Mouse (Mus musculus): ENCODE results near the gene Kcnip4. TPM values are rescaled to one million over a fixed set of nuclear protein-coding genes. Genes with fewer than 3 reads are reported as not detected.

The Kcnip4 gene
- total and polyA plus RNA-seq, 2 experiments from 2014 or later: 22.6 to 30.1 TPM

GRCm38 (mm10) chr5:49268807-49269206 lies 255.9 kb downstream of the Kcnip4 start:
- no peak overlapping the region for H3K4me3 ChIP-seq (ENCODE audit: low read depth, low read length)
- WGBS: 83% methylated on average over 8 of the region's 8 CpGs
- no peaks in the 10 kb centered on the region for H3K4me1 ChIP-seq (ENCODE audit: insufficient read depth, low read length)
- H3K27ac ChIP-seq (ENCODE audit: low read depth, low read length): no peak overlapping the region
- no peak overlapping the region for H3K4me2 ChIP-seq (ENCODE audit: low read depth, low read length, poor library complexity, severe bottlenecking)
- DNase-seq (ENCODE audit: low spot score) (no peak), ATAC-seq (ENCODE audit: low FRiP score) (no peak)
- H3K36me3 ChIP-seq (ENCODE audit: insufficient read depth, low read length): no peaks in the 10 kb centered on the region
- H3K27me3 ChIP-seq (ENCODE audit: insufficient read depth, low read length): no peaks in the 10 kb centered on the region
- no peak overlapping the region for H3K9ac ChIP-seq (replicated peaks; ENCODE audit: low read length, poor library complexity, severe bottlenecking)
- no peak for TF ChIP-seq CTCF (IDR thresholded peaks at IDR 0.05)
- no peaks in the 10 kb centered on the region for H3K9me3 ChIP-seq (ENCODE audit: low read length)

DNA sequence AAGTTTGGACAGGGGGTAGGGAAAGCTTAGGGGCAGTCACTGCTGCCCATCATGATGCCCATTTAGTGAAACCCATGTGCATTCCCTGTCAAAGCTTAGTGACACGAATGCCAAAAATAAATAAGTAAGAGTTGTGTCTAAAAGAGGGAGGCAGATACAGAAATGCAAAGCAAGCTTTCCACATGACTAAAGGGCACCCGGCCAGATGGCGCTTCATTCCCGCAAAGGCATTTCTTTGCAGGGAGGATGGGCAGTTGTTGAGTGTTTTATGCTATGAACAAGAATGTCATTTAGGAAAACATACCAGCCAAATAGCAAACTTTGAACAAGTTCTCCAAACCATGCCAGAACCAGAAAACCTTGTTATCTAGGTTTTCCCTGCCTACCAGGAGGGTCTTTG lies 265.4 kb downstream of the Kcnip4 start:
- Histone ChIP-seq H3K36me3 (ENCODE audit: insufficient read depth, low read length) (no peaks in the 10 kb centered on the region), H3K27ac (ENCODE audit: low read depth, low read length) (no peak overlapping the region), H3K4me3 (ENCODE audit: low read depth, low read length) (no peak overlapping the region), H3K4me1 (ENCODE audit: insufficient read depth, low read length) (no peaks in the 10 kb centered on the region), H3K27me3 (ENCODE audit: insufficient read depth, low read length) (no peaks in the 10 kb centered on the region), H3K9me3 (ENCODE audit: low read length) (no peaks in the 10 kb centered on the region), H3K9ac (replicated peaks; ENCODE audit: low read length, poor library complexity, severe bottlenecking) (no peak overlapping the region), H3K4me2 (ENCODE audit: low read depth, low read length, poor library complexity, severe bottlenecking) (no peak overlapping the region)
- no peak for TF ChIP-seq CTCF (IDR thresholded peaks at IDR 0.05)
- WGBS: 86% methylated on average over 4 of the region's 4 CpGs
- ATAC-seq (ENCODE audit: low FRiP score) (no peak), DNase-seq (ENCODE audit: low spot score) (no peak)

DNA sequence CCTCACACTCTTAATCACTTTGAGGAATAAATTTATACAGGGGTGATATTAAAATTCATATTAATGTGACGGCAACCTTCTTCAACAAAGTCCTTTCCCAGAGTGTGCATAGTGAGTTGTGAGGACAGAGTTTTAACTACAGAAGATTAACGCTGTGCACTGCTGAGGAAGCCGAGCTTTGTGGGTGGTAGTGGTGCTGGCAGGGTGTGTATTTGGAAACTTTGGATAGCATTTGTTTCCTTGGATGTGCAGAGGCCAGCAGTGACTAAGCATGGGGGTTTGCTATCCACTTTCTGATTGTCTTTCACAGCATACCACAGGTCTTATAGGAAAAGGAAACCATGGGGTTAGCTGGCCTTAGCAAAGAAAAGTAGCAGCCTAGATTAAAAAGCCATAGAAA lies 267.9 kb downstream of the Kcnip4 start:
- Histone ChIP-seq H3K4me1 (ENCODE audit: insufficient read depth, low read length) (no peaks in the 10 kb centered on the region), H3K9me3 (ENCODE audit: low read length) (no peaks in the 10 kb centered on the region), H3K36me3 (ENCODE audit: insufficient read depth, low read length) (no peaks in the 10 kb centered on the region), H3K4me3 (ENCODE audit: low read depth, low read length) (no peak overlapping the region), H3K27ac (ENCODE audit: low read depth, low read length) (no peak overlapping the region), H3K9ac (replicated peaks; ENCODE audit: low read length, poor library complexity, severe bottlenecking) (no peak overlapping the region), H3K4me2 (ENCODE audit: low read depth, low read length, poor library complexity, severe bottlenecking) (no peak overlapping the region), H3K27me3 (ENCODE audit: insufficient read depth, low read length) (no peaks in the 10 kb centered on the region)
- TF ChIP-seq CTCF (IDR thresholded peaks at IDR 0.05): no peak
- ATAC-seq (ENCODE audit: low FRiP score): no peak
- no peak for DNase-seq (ENCODE audit: low spot score)
- WGBS: 64% methylated on average over 3 of the region's 3 CpGs

- DNase-seq (ENCODE audit: low spot score) (no peak), ATAC-seq (ENCODE audit: low FRiP score) (no peak)
- no peaks in the 10 kb centered on the region for H3K36me3 ChIP-seq (ENCODE audit: insufficient read depth, low read length)
- 72% methylated on average over 4 of the region's 4 CpGs for WGBS
- H3K4me3 ChIP-seq (ENCODE audit: low read depth, low read length): no peak overlapping the region
- TF ChIP-seq CTCF (IDR thresholded peaks at IDR 0.05): no peak
- H3K4me1 ChIP-seq (ENCODE audit: insufficient read depth, low read length): no peaks in the 10 kb centered on the region
- H3K9ac ChIP-seq (replicated peaks; ENCODE audit: low read length, poor library complexity, severe bottlenecking): no peak overlapping the region
- no peaks in the 10 kb centered on the region for H3K27me3 ChIP-seq (ENCODE audit: insufficient read depth, low read length)
- H3K4me2 ChIP-seq (ENCODE audit: low read depth, low read length, poor library complexity, severe bottlenecking): no peak overlapping the region
- no peaks in the 10 kb centered on the region for H3K9me3 ChIP-seq (ENCODE audit: low read length)
- H3K27ac ChIP-seq (ENCODE audit: low read depth, low read length): no peak overlapping the region
Observed at GRCm38 (mm10) chr5:49255983-49256382, 268.7 kb downstream of the Kcnip4 start.

DNA sequence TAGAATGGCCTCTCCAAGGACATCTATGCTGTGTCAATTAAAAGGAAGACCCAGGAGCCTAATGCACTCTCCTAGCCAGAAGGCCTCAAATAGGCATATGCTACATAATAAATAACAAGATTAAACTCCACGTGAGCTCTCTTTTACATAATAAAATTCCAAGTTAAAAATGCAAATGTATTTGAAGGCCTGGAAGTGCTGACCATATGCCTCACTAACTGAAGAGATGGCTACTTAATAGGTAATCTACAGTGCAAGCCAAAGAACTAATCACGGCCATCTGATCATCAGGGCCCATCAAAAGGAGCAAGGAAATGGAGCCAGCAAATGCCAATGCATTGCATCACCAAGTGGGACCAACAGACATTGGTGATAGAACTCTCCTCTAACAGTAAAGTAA lies 277.6 kb downstream of the Kcnip4 start:
- no peak for TF ChIP-seq CTCF (IDR thresholded peaks at IDR 0.05)
- no peaks in the 10 kb centered on the region for H3K27me3 ChIP-seq (ENCODE audit: insufficient read depth, low read length)
- H3K4me3 ChIP-seq (ENCODE audit: low read depth, low read length): no peak overlapping the region
- no peak overlapping the region for H3K27ac ChIP-seq (ENCODE audit: low read depth, low read length)
- H3K9me3 ChIP-seq (ENCODE audit: low read length): no peaks in the 10 kb centered on the region
- DNase-seq (ENCODE audit: low spot score) (no peak), ATAC-seq (ENCODE audit: low FRiP score) (no peak)
- H3K4me1 ChIP-seq (ENCODE audit: insufficient read depth, low read length): 0 out of 2 replicates have a peak, but pooled peaks cover 3% of the 10 kb centered on the region
- WGBS: 69% methylated on average over 2 of the region's 2 CpGs
- H3K9ac ChIP-seq (replicated peaks; ENCODE audit: low read length, poor library complexity, severe bottlenecking): no peak overlapping the region
- H3K4me2 ChIP-seq (ENCODE audit: low read depth, low read length, poor library complexity, severe bottlenecking): no peak overlapping the region
- no peaks in the 10 kb centered on the region for H3K36me3 ChIP-seq (ENCODE audit: insufficient read depth, low read length)

DNA sequence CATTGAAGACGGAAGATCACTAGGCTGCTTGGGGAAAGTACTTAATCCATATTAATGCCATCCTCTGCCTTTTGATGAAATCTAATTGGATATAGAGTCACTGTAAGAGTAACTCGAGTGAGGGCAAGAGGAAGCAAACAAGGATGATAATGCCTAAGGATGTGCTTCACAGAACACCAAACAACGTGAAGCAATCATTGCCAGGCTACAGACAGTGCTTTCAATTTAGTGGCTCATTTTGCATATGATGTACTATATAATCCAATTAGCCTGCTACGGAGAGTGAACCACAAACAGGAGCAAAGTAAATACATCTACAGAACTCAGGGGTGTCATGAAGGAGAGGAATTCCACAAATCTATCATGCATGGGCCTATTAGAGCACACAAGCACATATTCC lies 280.3 kb downstream of the Kcnip4 start:
- H3K27me3 ChIP-seq (ENCODE audit: insufficient read depth, low read length): no peaks in the 10 kb centered on the region
- no peaks in the 10 kb centered on the region for H3K36me3 ChIP-seq (ENCODE audit: insufficient read depth, low read length)
- no peak for TF ChIP-seq CTCF (IDR thresholded peaks at IDR 0.05)
- no peak for DNase-seq (ENCODE audit: low spot score)
- no peak for ATAC-seq (ENCODE audit: low FRiP score)
- no peaks in the 10 kb centered on the region for H3K9me3 ChIP-seq (ENCODE audit: low read length)
- H3K4me3 ChIP-seq (ENCODE audit: low read depth, low read length): no peak overlapping the region
- H3K9ac ChIP-seq (replicated peaks; ENCODE audit: low read length, poor library complexity, severe bottlenecking): no peak overlapping the region
- no peak overlapping the region for H3K4me2 ChIP-seq (ENCODE audit: low read depth, low read length, poor library complexity, severe bottlenecking)
- H3K27ac ChIP-seq (ENCODE audit: low read depth, low read length): no peak overlapping the region
- H3K4me1 ChIP-seq (ENCODE audit: insufficient read depth, low read length): 0 out of 2 replicates have a peak, but pooled peaks cover 3% of the 10 kb centered on the region
- 33% methylated on average over 4 of the region's 4 CpGs for WGBS

Data from midbrain, postnatal 0 days (tissue).